Mouse (Mus musculus) splenic B cell, adult 2 months (primary cell): ENCODE measurements around the gene Stn1.

Source experiments
- DNase-seq: peaks from one replicate; pipeline ENCODE4 v3.0.0-alpha.2; 2011; ENCODE audit warnings: low read depth, low spot score
- H3K27me3 ChIP-seq: 2 replicates; pipeline ENCODE4 v1.6.1; 2012; ENCODE audit warnings: mild to moderate bottlenecking, low read length, moderate library complexity, mixed read lengths; ENCODE audit not compliant: control insufficient read depth, poor library complexity, insufficient read depth, severe bottlenecking
- H3K36me3 ChIP-seq: 2 replicates; pipeline ENCODE4 v1.6.1; 2012; ENCODE audit warnings: mild to moderate bottlenecking, low read length, moderate library complexity, mixed read lengths; ENCODE audit not compliant: control insufficient read depth, poor library complexity, insufficient read depth, severe bottlenecking

Stn1 gene

DNA sequence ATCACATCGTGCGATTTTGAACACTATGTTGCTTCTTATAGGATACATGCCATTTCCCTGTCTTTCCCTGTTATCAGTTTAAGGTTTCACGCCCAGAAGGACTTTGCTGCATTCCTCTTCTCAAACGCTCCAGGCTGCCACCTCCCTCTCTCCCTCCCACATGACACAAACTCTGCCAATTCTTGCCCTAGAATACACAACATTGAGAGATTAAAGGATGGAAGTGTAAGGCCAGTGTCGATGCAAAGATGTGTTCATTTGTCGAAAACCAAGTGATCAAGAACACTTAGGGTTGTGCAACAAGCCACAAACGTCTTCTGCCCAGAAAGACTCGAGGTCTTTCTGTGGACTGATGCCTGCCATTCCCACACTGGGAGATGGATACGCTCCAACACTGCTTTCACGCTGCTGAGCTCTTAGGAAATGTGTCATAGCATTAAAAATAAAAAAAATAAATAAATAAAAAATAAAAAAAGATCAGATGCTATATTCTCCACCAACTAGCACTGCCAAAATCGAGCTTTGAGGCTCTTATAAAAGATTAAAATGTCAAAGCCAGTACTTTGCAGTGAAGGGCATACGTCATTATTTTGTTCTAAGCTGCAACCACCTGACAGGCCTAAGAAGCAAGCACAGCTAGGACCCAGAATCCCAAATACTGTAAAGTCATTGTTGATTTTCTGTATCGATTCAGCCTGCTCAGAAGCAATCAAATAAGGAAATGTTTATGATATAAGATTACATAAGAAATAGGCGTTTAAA lies 22.6 kb upstream of the Stn1 start:
- Histone ChIP-seq H3K36me3 (no peaks in the 10 kb centered on the region), H3K27me3 (no peaks in the 10 kb centered on the region)
- no peak for DNase-seq

- Histone ChIP-seq H3K27me3 (no peaks in the 10 kb centered on the region), H3K36me3 (no peaks in the 10 kb centered on the region)
- no peak for DNase-seq
Measured at GRCm38 (mm10) chr19:47559145-47559544, 21.8 kb upstream of the Stn1 start.

GRCm38 (mm10) chr19:47549584-47549983 lies 12.3 kb upstream of the Stn1 start:
- Histone ChIP-seq H3K36me3 (no peaks in the 10 kb centered on the region), H3K27me3 (no peaks in the 10 kb centered on the region)
- DNase-seq, result no peak

GRCm38 (mm10) chr19:47549174-47549573 lies 11.9 kb upstream of the Stn1 start:
- Histone ChIP-seq H3K27me3 (no peaks in the 10 kb centered on the region), H3K36me3 (no peaks in the 10 kb centered on the region)
- no peak for DNase-seq

GRCm38 (mm10) chr19:47548432-47549076 lies 11.2 kb upstream of the Stn1 start:
- no peaks in the 10 kb centered on the region for H3K36me3 ChIP-seq
- DNase-seq, result no peak
- H3K27me3 ChIP-seq, result no peaks in the 10 kb centered on the region

GRCm38 (mm10) chr19:47545528-47545927 lies 8.2 kb upstream of the Stn1 start:
- H3K27me3 ChIP-seq, result no peaks in the 10 kb centered on the region
- DNase-seq, result no peak

GRCm38 (mm10) chr19:47545055-47545454 lies 7.7 kb upstream of the Stn1 start:
- DNase-seq, result no peak
- H3K27me3 ChIP-seq, result no peaks in the 10 kb centered on the region
- H3K36me3 ChIP-seq, result no peaks in the 10 kb centered on the region

More at GRCm38 (mm10) chr19:47545528-47545927, 8.2 kb upstream of the Stn1 start:
- H3K36me3 ChIP-seq, result no peaks in the 10 kb centered on the region

GRCm38 (mm10) chr19:47542441-47542840 lies 5.1 kb upstream of the Stn1 start:
- no peaks in the 10 kb centered on the region for H3K27me3 ChIP-seq
- DNase-seq, result no peak

GRCm38 (mm10) chr19:47538801-47539200 lies 1.5 kb upstream of the Stn1 start:
- peak; percentile 67 for DNase-seq
- Histone ChIP-seq H3K27me3 (no peaks in the 10 kb centered on the region), H3K36me3 (no peaks in the 10 kb centered on the region)

More at GRCm38 (mm10) chr19:47542441-47542840, 5.1 kb upstream of the Stn1 start:
- no peaks in the 10 kb centered on the region for H3K36me3 ChIP-seq

DNA sequence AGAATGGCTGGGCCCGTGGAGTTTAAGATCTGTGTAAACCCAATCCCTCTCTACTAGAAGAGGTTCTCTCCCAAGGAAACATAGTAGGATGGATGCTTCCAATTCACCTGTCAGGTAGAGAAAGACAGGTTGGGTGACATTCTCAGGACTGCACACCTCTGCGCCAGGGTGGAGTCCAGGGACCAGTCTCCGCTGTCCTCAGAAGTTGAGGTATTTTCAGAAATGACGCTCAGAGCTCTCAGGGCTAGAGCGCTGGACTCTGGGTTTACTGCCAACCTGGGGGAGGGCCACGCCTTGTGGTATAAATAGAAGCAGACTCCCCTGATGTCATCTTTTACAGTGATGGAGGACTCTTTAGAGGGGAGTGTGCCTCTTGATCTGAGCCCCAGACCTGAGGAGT lies 572 bp upstream of the Stn1 start:
- Histone ChIP-seq H3K36me3 (0 out of 2 replicates have a peak, but pooled peaks cover 1% of the 10 kb centered on the region), H3K27me3 (no peaks in the 10 kb centered on the region)
- DNase-seq, result peak; percentile 25

GRCm38 (mm10) chr19:47536521-47537299 lies 597 bp downstream of the Stn1 start:
- Histone ChIP-seq H3K36me3 (peaks cover 3% of the 10 kb centered on the region; the same call in 1 of the 2 replicates), H3K27me3 (no peaks in the 10 kb centered on the region)
- peak; percentile 96 for DNase-seq

GRCm38 (mm10) chr19:47534131-47534530 lies 3.2 kb downstream of the Stn1 start:
- H3K36me3 ChIP-seq, result peaks cover 6% of the 10 kb centered on the region; the same call in 1 of the 2 replicates
- DNase-seq, result no peak
- H3K27me3 ChIP-seq, result no peaks in the 10 kb centered on the region

DNA sequence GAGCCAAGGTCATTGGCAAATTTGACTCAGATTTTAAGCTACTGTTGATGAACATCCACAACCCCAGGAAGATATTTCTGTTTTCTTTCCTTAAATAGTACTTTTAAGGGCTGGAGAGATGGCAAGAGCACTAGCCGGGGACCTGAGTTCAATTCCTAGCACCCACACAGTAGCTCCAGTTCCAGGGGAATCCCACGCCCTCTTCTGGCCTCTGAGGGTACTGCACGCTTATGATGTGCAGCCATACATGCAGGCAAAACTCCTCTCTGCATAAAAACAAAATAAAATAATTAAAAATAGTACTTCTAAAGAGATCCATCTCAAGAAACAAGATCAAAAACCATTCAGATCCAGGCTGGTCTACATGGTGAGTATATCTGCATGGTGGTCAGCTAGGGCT lies 4.9 kb downstream of the Stn1 start:
- Histone ChIP-seq H3K27me3 (no peaks in the 10 kb centered on the region), H3K36me3 (peaks cover 11% of the 10 kb centered on the region)
- DNase-seq, result peak; percentile 45

DNA sequence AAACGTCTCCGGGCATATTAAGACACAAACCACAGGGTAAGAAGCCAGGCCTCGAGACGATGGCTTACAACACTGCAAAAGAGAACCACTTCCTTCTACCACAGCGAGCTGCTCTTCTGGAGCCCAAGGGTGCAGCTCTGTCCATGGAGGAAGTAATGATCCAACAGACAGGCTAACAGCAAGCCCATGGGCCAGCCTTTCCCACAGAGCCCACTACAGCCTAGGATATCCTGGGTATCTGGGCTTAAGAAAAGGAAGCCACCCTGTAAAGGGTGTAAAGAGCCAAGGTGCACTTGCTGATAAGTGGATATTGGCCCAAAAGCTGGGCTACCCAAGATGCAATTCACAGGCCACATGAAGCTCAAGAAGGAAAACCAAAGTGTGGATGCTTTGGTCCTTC lies 6.0 kb downstream of the Stn1 start:
- DNase-seq, result no peak
- Histone ChIP-seq H3K36me3 (peaks cover 11% of the 10 kb centered on the region), H3K27me3 (no peaks in the 10 kb centered on the region)
